Mouse (Mus musculus): ENCODE data around the gene Gm45716. TPM values are rescaled to one million over a fixed set of nuclear protein-coding genes. Genes with fewer than 3 reads are reported as not detected.

Gene Gm45716
- 4.0 TPM for polyA plus RNA-seq (2014; fragmentation: Illumina TruSeq; extraction: RNeasy Lipid Tissue Mini Kit (QIAGEN cat#74804); ENCODE audit: insufficient read depth, low read depth, low replicate concordance)

DNA sequence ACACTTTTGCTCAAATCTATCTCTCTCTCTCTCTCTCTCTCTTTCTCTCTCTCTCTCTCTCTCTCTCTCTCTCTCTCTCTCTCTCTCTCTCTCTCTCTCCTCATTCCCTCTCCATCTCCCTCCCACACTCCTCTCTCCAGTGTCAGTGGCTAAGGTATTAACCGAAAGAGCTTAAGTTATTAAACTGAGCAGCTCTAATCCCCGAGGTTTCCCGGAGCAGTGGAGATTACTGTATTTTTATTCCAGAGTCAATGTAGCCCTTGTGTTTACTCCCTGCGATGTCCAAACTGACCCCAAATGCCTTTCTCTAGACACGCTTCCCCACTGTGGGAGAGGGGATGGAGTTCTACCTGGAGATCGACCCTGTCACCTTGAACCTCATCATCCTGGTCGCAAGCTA, at the start of gene Gm45716:
Gene Gm45716, plus strand, starts transcription at position 243 of the 400 bp plus-strand sequence.

DNA sequence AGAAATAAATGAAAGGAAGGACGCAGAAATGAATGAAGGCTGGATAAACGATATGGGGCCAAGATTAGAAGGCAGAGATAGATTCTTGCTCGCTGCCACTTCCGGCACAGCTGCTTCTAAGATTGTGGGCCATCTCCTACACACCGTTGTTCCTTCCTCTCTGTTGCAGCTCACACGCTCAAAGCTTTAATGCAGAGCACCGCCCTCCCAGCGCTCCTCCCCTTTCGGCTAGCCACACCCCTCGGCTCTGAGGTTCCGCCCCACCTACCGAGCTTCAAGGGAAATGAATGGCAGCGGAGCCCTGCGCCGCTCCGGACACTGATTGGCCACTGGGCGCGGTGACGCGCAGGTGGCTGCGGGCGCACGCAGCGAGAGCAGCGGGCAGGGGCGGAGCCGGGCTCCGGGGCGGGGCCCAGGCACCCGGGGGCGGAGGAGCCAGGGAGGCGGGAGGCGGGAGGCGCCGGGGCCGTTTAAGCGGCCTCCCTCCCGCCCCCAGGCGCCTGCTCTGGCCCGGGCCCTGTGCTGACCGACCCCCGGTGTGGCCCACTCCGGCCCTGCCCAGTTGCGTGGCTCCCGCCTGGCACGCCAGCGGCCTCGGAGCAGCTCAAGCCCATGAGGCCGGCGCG, 61.7 kb downstream of the Gm45716 start, which contains the start of gene Mmd:
Gene Mmd, plus strand, starts transcription at position 432 of the 626 bp plus-strand sequence.

Other genes with a start within 250 kb of the Gm45716 start
- gene Pctp, start 184.8 kb upstream of the Gm45716 start, polyA plus RNA-seq (2014; fragmentation: Illumina TruSeq; extraction: RNeasy Lipid Tissue Mini Kit (QIAGEN cat#74804); ENCODE audit: insufficient read depth, low read depth, low replicate concordance) = 8.4 TPM
- 337 TPM for gene Tmem100, start 157.3 kb upstream of the Gm45716 start, polyA plus RNA-seq (2014; fragmentation: Illumina TruSeq; extraction: RNeasy Lipid Tissue Mini Kit (QIAGEN cat#74804); ENCODE audit: insufficient read depth, low read depth, low replicate concordance)
- gene Mmd, start 61.8 kb downstream of the Gm45716 start, polyA plus RNA-seq (2014; fragmentation: Illumina TruSeq; extraction: RNeasy Lipid Tissue Mini Kit (QIAGEN cat#74804); ENCODE audit: insufficient read depth, low read depth, low replicate concordance) = 40.1 TPM
- 2.4 TPM for gene Hlf, start 203.2 kb downstream of the Gm45716 start, polyA plus RNA-seq (2014; fragmentation: Illumina TruSeq; extraction: RNeasy Lipid Tissue Mini Kit (QIAGEN cat#74804); ENCODE audit: insufficient read depth, low read depth, low replicate concordance)

Measured in lung, adult 10 weeks (tissue).